Mouse (Mus musculus) heart, embryonic 13.5 days (tissue): Measurements from ENCODE around the gene Etfrf1. TPM values are rescaled to one million over a fixed set of nuclear protein-coding genes. Genes with fewer than 3 reads are reported as not detected.

Source experiments
- ATAC-seq: fragments of 200-750 bp; cut with Nextera tagmentation; 2 replicates; pipeline ENCODE4 v1.8.0; 2017; ENCODE audit warnings: moderate TSS enrichment; ENCODE audit not compliant: insufficient number of reproducible peaks, low FRiP score, low TSS enrichment; ENCODE audit errors: extremely low read depth
- H3K27ac ChIP-seq: fragments of 300-500 bp; sonication (generic); replicated peaks from 2 replicates; pipeline ENCODE4 v1.5.1; 2015; ENCODE audit warnings: moderate library complexity, mild to moderate bottlenecking, inconsistent platforms
- H3K27me3 ChIP-seq: fragments of 300-500 bp; sonication (generic); replicated peaks from 2 replicates; pipeline ENCODE4 v1.6.1; 2015; ENCODE audit warnings: mild to moderate bottlenecking, inconsistent platforms
- H3K36me3 ChIP-seq: fragments of 300-500 bp; sonication (generic); 2 replicates; pipeline ENCODE4 v1.6.1; 2015; ENCODE audit warnings: mild to moderate bottlenecking, inconsistent platforms
- H3K4me1 ChIP-seq: fragments of 300-500 bp; sonication (generic); 2 replicates; pipeline ENCODE4 v1.6.1; 2015; ENCODE audit warnings: inconsistent platforms
- H3K4me2 ChIP-seq: fragments of 300-500 bp; sonication (generic); 2 replicates; pipeline ENCODE4 v1.6.1; 2015; ENCODE audit warnings: inconsistent platforms, mild to moderate bottlenecking, moderate library complexity
- H3K4me3 ChIP-seq: fragments of 300-500 bp; sonication (generic); 2 replicates; pipeline ENCODE4 v1.5.1; 2015; ENCODE audit warnings: moderate library complexity, mild to moderate bottlenecking, inconsistent platforms
- H3K9ac ChIP-seq: fragments of 300-500 bp; sonication (generic); 2 replicates; pipeline ENCODE4 v1.6.1; 2015; ENCODE audit warnings: inconsistent platforms, mild to moderate bottlenecking, moderate library complexity
- H3K9me3 ChIP-seq: fragments of 300-500 bp; sonication (generic); 2 replicates; pipeline ENCODE4 v1.6.1; 2016; ENCODE audit warnings: inconsistent platforms
- WGBS: fragments of 180-500 bp; shearing (Covaris S2); methylation state at CpG from one replicate; pipeline ENCODE4 v1.1.7; 2015; ENCODE audit warnings: mixed read lengths; 5-methylcytosine and 5-hydroxymethylcytosine counted together
- polyA plus RNA-seq: library from polyadenylated mRNA; unstranded; fragments of >200 nt; fragmentation: Nextera tagmentation; extraction: Ambion mirVana; gene quantifications from 2 replicates; pipeline ENCODE4 v1.2.1, GENCODE M21; 2015

Etfrf1 gene
- polyA plus RNA-seq = 52.7 and 56.0 TPM in 2 replicates

DNA sequence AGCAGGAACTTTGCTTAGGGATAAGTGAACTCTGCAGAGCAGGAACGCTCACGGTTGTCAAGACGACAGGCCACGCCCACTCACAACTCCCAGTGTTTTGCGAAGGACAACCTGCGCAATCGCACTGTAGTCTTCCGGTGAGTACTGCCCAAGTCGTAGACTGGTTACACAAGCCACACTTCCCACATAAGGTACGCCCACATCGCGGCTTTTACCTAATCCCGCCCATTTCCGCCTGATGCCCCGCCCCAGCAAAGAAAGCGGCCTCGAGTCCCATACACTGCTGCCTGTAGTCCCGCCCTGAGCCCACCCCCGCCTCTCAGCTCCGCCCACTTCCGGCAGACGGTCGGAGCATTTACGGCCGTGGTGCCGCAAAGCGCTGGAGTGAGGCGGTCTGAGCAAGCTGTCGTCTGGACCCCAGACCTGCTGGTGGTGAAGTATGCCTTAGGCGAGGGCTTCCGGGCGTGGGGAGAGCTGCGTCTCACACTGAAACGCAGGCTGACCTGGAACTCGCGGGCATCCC lies at the start of gene Etfrf1, which contains the start of gene Casc1:
Etfrf1 (plus strand) TSS at position 319 of the 523 bp plus-strand sequence.
Casc1 (minus strand) TSS at position 190 of the 523 bp plus-strand sequence.
- H3K27ac ChIP-seq = peak within 1 kb of the TSS; percentile 99
- H3K4me3 ChIP-seq = peak within 1 kb of the TSS; percentile 86
- H3K9ac ChIP-seq = peak within 1 kb of the TSS; percentile 95
- peaks cover 15% of the 10 kb centered on the region for H3K36me3 ChIP-seq
- ATAC-seq = peak; percentile 100
- WGBS = 0% methylated on average over 36 of the region's 36 CpGs
- no peaks in the 10 kb centered on the region for H3K27me3 ChIP-seq
- peaks cover 21% of the 10 kb centered on the region for H3K4me1 ChIP-seq
- H3K4me2 ChIP-seq = peak within 1 kb of the TSS; percentile 86
- no peaks in the 10 kb centered on the region for H3K9me3 ChIP-seq

GRCm38 (mm10) chr6:145171892-145172606 lies 38.9 kb upstream of the Etfrf1 start:
- H3K9ac ChIP-seq = peak overlapping the region; percentile 47; the same call in 1 of the 2 replicates
- no peaks in the 10 kb centered on the region for H3K36me3 ChIP-seq
- H3K4me1 ChIP-seq = peaks cover 47% of the 10 kb centered on the region
- peak; percentile 27; the same call in 1 of the 2 replicates for ATAC-seq
- peak overlapping the region; percentile 65 for H3K27ac ChIP-seq
- H3K9me3 ChIP-seq = no peaks in the 10 kb centered on the region
- peak overlapping the region; percentile 8 for H3K4me3 ChIP-seq
- H3K4me2 ChIP-seq = peak overlapping the region; percentile 59
- WGBS = 34% methylated on average over 14 of the region's 14 CpGs
- peaks cover 16% of the 10 kb centered on the region for H3K27me3 ChIP-seq

DNA sequence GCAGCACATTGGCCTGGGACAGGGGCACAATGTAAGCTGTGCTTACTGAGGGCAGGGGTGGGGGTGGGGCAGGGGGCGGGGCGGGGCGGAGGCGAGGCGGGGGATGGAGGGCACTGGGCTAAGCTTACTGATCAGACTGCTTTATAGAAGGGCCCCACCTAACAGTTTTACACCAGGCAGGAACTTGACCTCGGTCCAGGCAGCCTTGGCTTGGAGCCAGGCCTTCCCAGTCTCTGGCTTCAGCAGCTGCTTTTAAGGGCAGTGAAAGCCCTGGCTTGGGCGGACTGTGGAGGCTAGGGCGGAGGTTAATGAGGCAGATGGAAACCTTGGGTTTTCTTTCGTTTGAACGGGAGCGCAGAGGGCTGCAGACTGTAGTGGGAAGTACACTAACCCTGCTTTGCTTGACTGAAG lies 37.1 kb upstream of the Etfrf1 start:
- H3K4me1 ChIP-seq = peaks cover 47% of the 10 kb centered on the region
- no peak overlapping the region for H3K4me3 ChIP-seq
- no peaks in the 10 kb centered on the region for H3K9me3 ChIP-seq
- WGBS = under 1% methylated on average over 11 of the region's 11 CpGs
- ATAC-seq = peak; percentile 34
- H3K9ac ChIP-seq = peak overlapping the region; percentile 61; the same call in 1 of the 2 replicates
- no peaks in the 10 kb centered on the region for H3K36me3 ChIP-seq
- peak overlapping the region; percentile 45 for H3K4me2 ChIP-seq
- H3K27ac ChIP-seq = peak overlapping the region; percentile 58; the same call in 1 of the 2 replicates
- peaks cover 30% of the 10 kb centered on the region for H3K27me3 ChIP-seq

GRCm38 (mm10) chr6:145175571-145175981 lies 35.4 kb upstream of the Etfrf1 start:
- no peak overlapping the region for H3K9ac ChIP-seq
- no peak overlapping the region for H3K27ac ChIP-seq
- H3K4me2 ChIP-seq = peak overlapping the region; percentile 21; the same call in 1 of the 2 replicates
- H3K36me3 ChIP-seq = no peaks in the 10 kb centered on the region
- peaks cover 30% of the 10 kb centered on the region for H3K27me3 ChIP-seq
- 36% methylated on average over 9 of the region's 9 CpGs for WGBS
- H3K4me1 ChIP-seq = peaks cover 47% of the 10 kb centered on the region
- ATAC-seq = no peak
- no peaks in the 10 kb centered on the region for H3K9me3 ChIP-seq
- H3K4me3 ChIP-seq = no peak overlapping the region

- H3K4me1 ChIP-seq = peaks cover 45% of the 10 kb centered on the region
- H3K36me3 ChIP-seq = no peaks in the 10 kb centered on the region
- no peak overlapping the region for H3K9ac ChIP-seq
- no peak overlapping the region for H3K4me2 ChIP-seq
- no peak for ATAC-seq
- peaks cover 30% of the 10 kb centered on the region for H3K27me3 ChIP-seq
- 59% methylated on average over 10 of the region's 10 CpGs for WGBS
- no peak overlapping the region for H3K4me3 ChIP-seq
- no peak overlapping the region for H3K27ac ChIP-seq
- H3K9me3 ChIP-seq = no peaks in the 10 kb centered on the region
These were observed 34.5 kb upstream of the Etfrf1 start for GRCm38 (mm10) chr6:145176474-145176873.

DNA sequence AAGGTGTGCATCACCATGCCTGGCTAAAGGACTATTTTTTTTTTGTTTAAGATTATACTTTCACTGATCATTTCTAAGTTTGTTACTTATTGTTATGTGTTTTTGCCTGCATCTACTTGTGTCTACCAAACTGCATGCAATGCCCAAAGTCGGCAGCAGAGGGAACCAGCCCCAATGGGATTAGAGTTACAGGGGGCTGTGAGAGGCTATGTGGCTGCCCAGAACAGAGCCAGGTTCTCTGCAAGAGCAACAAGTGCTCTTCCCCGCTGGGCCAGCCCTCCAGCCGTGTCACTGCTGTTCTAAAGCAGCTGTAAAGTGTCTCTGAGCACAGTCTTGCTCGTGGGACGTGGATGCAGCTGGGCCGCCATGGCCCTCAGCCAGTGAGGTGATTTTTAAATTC lies 31.3 kb upstream of the Etfrf1 start:
- Histone ChIP-seq H3K9me3 (no peaks in the 10 kb centered on the region), H3K36me3 (no peaks in the 10 kb centered on the region), H3K4me2 (no peak overlapping the region), H3K9ac (no peak overlapping the region), H3K27ac (no peak overlapping the region), H3K4me1 (peaks cover 23% of the 10 kb centered on the region), H3K27me3 (peaks cover 26% of the 10 kb centered on the region), H3K4me3 (no peak overlapping the region)
- 35% methylated on average over 6 of the region's 6 CpGs for WGBS
- ATAC-seq = no peak

- Histone ChIP-seq H3K4me1 (peaks cover 10% of the 10 kb centered on the region), H3K9ac (peak overlapping the region; percentile 61; the same call in 1 of the 2 replicates), H3K36me3 (no peaks in the 10 kb centered on the region), H3K9me3 (no peaks in the 10 kb centered on the region), H3K27me3 (peaks cover 14% of the 10 kb centered on the region), H3K27ac (peak overlapping the region; percentile 71), H3K4me3 (peak overlapping the region; percentile 34), H3K4me2 (peak overlapping the region; percentile 47)
- peak; percentile 43; the same call in 1 of the 2 replicates for ATAC-seq
- 13% methylated on average over 8 of the region's 8 CpGs for WGBS
These were observed 28.9 kb upstream of the Etfrf1 start for GRCm38 (mm10) chr6:145182044-145182443.

DNA sequence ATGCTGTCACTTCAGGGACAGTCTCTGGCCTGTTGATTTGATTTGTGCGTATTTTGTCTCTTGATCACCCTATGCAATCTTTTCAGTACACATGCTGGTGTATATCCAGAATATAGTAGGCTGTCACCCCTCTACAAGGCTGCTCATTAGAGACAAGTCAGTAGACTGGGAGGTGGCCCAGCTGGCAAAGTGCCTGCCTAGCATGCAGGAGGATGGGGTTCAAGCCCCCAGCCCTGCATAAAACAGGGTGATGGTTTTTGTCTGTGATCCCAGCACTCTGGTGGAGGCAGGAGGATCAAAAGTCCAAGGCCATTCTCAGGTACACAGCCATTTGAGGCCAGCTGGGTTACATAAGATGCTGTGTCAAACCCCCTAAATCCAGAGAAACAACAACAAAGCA lies 24.8 kb upstream of the Etfrf1 start:
- no peak for ATAC-seq
- Histone ChIP-seq H3K4me1 (peaks cover 10% of the 10 kb centered on the region), H3K9me3 (no peaks in the 10 kb centered on the region), H3K4me3 (no peak overlapping the region), H3K27me3 (no peaks in the 10 kb centered on the region; the same call in 1 of the 2 replicates), H3K9ac (no peak overlapping the region), H3K36me3 (no peaks in the 10 kb centered on the region), H3K4me2 (no peak overlapping the region), H3K27ac (no peak overlapping the region)
- WGBS = 83% methylated on average over 1 of the region's 1 CpGs

DNA sequence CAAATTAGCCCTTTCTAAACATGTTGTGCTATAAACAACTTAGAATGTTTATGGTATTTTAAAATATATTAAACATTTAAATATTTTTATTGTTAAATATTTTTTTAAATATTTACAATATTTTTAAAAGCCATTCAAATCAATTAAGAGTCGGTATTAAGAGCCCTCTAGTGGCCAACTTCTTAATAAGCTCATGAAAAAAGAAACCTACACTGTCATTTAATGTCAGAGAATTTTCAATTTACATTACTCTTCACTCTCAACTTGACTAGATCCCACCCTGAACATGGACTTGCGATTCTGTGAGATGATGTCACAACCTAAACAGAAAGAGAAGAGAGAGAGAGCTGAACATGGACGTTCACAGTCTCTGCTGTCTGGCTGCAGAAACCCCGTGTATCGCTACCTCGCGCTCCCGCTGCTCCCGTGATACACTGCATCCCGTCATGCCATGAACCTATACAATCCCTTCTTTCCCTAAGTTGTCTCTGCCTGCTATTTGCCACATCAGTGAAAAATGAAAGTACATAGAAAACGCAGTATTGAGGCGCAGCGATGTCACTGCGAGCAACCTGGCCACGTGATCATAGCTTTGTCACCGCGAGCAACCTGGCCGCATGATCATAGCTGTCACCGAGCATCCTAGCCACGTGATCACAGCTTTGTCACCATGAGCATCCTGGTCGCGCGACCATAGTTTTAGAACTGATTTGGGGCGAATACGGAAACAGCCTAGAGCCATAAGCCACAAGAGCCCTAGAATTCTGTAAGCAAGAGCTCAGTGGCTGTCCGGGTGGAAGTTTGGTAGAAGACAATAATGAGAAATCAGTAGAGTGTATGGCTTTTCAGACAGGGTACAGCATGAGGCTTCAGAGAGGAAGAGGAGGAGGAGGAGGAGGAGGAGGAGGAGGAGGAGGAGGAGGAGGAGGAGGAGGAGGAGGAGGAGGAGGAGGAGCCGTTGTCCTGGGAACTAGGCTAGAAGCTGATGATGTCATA lies 23.5 kb upstream of the Etfrf1 start:
- H3K9me3 ChIP-seq = no peaks in the 10 kb centered on the region
- H3K36me3 ChIP-seq = no peaks in the 10 kb centered on the region
- H3K9ac ChIP-seq = peak overlapping the region; percentile 44; the same call in 1 of the 2 replicates
- WGBS = 54% methylated on average over 27 of the region's 27 CpGs
- H3K27me3 ChIP-seq = no peaks in the 10 kb centered on the region; the same call in 1 of the 2 replicates
- no peak for ATAC-seq
- peaks cover under 1% of the 10 kb centered on the region; the same call in 1 of the 2 replicates for H3K4me1 ChIP-seq
- peak overlapping the region; percentile 64 for H3K4me2 ChIP-seq
- peak overlapping the region; percentile 42 for H3K4me3 ChIP-seq
- no peak overlapping the region for H3K27ac ChIP-seq

- no peaks in the 10 kb centered on the region; the same call in 1 of the 2 replicates for H3K27me3 ChIP-seq
- H3K4me3 ChIP-seq = no peak overlapping the region
- no peak for ATAC-seq
- no peak overlapping the region for H3K4me2 ChIP-seq
- H3K9ac ChIP-seq = no peak overlapping the region
- H3K36me3 ChIP-seq = no peaks in the 10 kb centered on the region
- WGBS = 70% methylated on average over 3 of the region's 3 CpGs
- H3K4me1 ChIP-seq = no peaks in the 10 kb centered on the region
- H3K27ac ChIP-seq = no peak overlapping the region
- H3K9me3 ChIP-seq = no peaks in the 10 kb centered on the region
These were observed 17.9 kb upstream of the Etfrf1 start for GRCm38 (mm10) chr6:145193038-145193437.
